In genomic region chr3:53703126-53703505, GRCm38 (mm10) we compare ENCODE assay signal across 12 mouse cellular contexts. TPM values are rescaled to one million over a fixed set of nuclear protein-coding genes. Genes with fewer than 3 reads are reported as not detected.
DNase-seq lines count a peak whose midpoint lies in the region; ATAC-seq and TF ChIP-seq lines count a peak whose summit lies in the region.
"Had no signal": no experiment of that assay in that cellular context is flagged by ENCODE, and none has a peak within 500 bp of the region (broad histone marks: within the 10 kb centered on the region; RNA-seq: fewer than 3 reads in every experiment).

No protein-coding gene starts in this region.

- H3K9ac ChIP-seq in hindbrain, embryonic 14.5 days, result no peak overlapping the region
- no peak overlapping the region for H3K9ac ChIP-seq in hindbrain, embryonic 12.5 days
- H3K9ac ChIP-seq in embryonic facial prominence, embryonic 14.5 days (ENCODE audit: low read depth, low read length), result no peak overlapping the region
- H3K9ac ChIP-seq: heart, embryonic 13.5 days; lung, embryonic 14.5 days had no signal

- H3K9me3 ChIP-seq in hindbrain, embryonic 14.5 days (ENCODE audit: control insufficient read depth, low read length), result no peaks in the 10 kb centered on the region
- no peaks in the 10 kb centered on the region for H3K9me3 ChIP-seq in hindbrain, embryonic 12.5 days (replicated peaks)
- no peaks in the 10 kb centered on the region for H3K9me3 ChIP-seq in embryonic facial prominence, embryonic 14.5 days (ENCODE audit: control insufficient read depth, low read length)
- H3K9me3 ChIP-seq: heart, embryonic 13.5 days had no signal

- ATAC-seq in hindbrain, embryonic 14.5 days (ENCODE audit: low FRiP score), result 0 out of 2 replicates have a peak, but pooled peaks have one; percentile 31
- no peak for ATAC-seq in hindbrain, embryonic 12.5 days (ENCODE audit: low FRiP score)
- no peak for ATAC-seq in embryonic facial prominence, embryonic 14.5 days (ENCODE audit: low read depth)
- ATAC-seq in granulocyte monocyte progenitor cell, adult 5-6 weeks (replicated peaks; ENCODE audit: poor library complexity, severe bottlenecking), result no peak
- ATAC-seq: activated CD4-positive, CD25-positive, alpha-beta regulatory T cell, adult 4 months had no signal

- DNase-seq in hindbrain, embryonic 14.5 days (ENCODE audit: low spot score), result no peak
- DNase-seq in cerebellum, adult 2 months, result peak; percentile 67 to 77
- DNase-seq in embryonic facial prominence, embryonic 14.5 days (ENCODE audit: low spot score), result peak; percentile 38
- peak; percentile 18 to 70 for DNase-seq in kidney, postnatal 25 days
- no peak for DNase-seq in right cerebral cortex, adult 18-20 months
- no peak for DNase-seq in layer of hippocampus, postnatal 10 days (ENCODE audit: low spot score in 2 of 2)
- DNase-seq: thymus, postnatal 25 days had no signal

- no peak overlapping the region for H3K27ac ChIP-seq in hindbrain, embryonic 14.5 days
- H3K27ac ChIP-seq in hindbrain, embryonic 12.5 days, result no peak overlapping the region
- no peak overlapping the region for H3K27ac ChIP-seq in cerebellum, adult 2 months (ENCODE audit: insufficient read depth, low read length)
- H3K27ac ChIP-seq in embryonic facial prominence, embryonic 14.5 days (replicated peaks; ENCODE audit: low read depth, low read length), result no peak overlapping the region
- H3K27ac ChIP-seq: heart, embryonic 13.5 days had no signal

- no peak overlapping the region for H3K4me3 ChIP-seq in hindbrain, embryonic 14.5 days (replicated peaks; ENCODE audit: low read length)
- no peak overlapping the region for H3K4me3 ChIP-seq in hindbrain, embryonic 12.5 days
- no peak overlapping the region for H3K4me3 ChIP-seq in cerebellum, adult 2 months (replicated peaks; ENCODE audit: insufficient read depth, low read depth, low read length)
- no peak overlapping the region for H3K4me3 ChIP-seq in embryonic facial prominence, embryonic 14.5 days (ENCODE audit: low read depth, low read length)
- H3K4me3 ChIP-seq: heart, embryonic 13.5 days had no signal

- H3K27me3 ChIP-seq in hindbrain, embryonic 14.5 days (ENCODE audit: control insufficient read depth, insufficient read depth, low read length), result no peaks in the 10 kb centered on the region
- H3K27me3 ChIP-seq in hindbrain, embryonic 12.5 days, result no peaks in the 10 kb centered on the region
- no peaks in the 10 kb centered on the region for H3K27me3 ChIP-seq in cerebellum, adult 2 months (ENCODE audit: control insufficient read depth, insufficient read depth, low read length)
- no peaks in the 10 kb centered on the region for H3K27me3 ChIP-seq in embryonic facial prominence, embryonic 14.5 days (replicated peaks; ENCODE audit: control insufficient read depth, insufficient read depth, low read length)
- H3K27me3 ChIP-seq: heart, embryonic 13.5 days had no signal

- WGBS in hindbrain, embryonic 14.5 days, result 73% methylated on average over 8 of the region's 8 CpGs
- 65% methylated on average over 8 of the region's 8 CpGs for WGBS in hindbrain, embryonic 12.5 days
- WGBS in cerebellum, adult 2 months, result 15% methylated on average over 8 of the region's 8 CpGs
- WGBS in embryonic facial prominence, embryonic 14.5 days, result 57% methylated on average over 8 of the region's 8 CpGs

- H3K4me2 ChIP-seq in hindbrain, embryonic 14.5 days (replicated peaks), result no peak overlapping the region
- no peak overlapping the region for H3K4me2 ChIP-seq in hindbrain, embryonic 12.5 days (replicated peaks)
- no peak overlapping the region for H3K4me2 ChIP-seq in embryonic facial prominence, embryonic 14.5 days (ENCODE audit: low read depth, low read length)
- H3K4me2 ChIP-seq: heart, embryonic 13.5 days; lung, embryonic 14.5 days had no signal

- no peak for TF ChIP-seq POLR2A in cerebellum, adult 2 months (IDR thresholded peaks at IDR 0.05; ENCODE audit: borderline replicate concordance, insufficient read depth, low read length)

- TF ChIP-seq CTCF in cerebellum, adult 2 months (IDR thresholded peaks at IDR 0.05; ENCODE audit: borderline replicate concordance, insufficient read depth, low read depth, low read length), result no peak

- H3K4me1 ChIP-seq in hindbrain, embryonic 14.5 days (replicated peaks; ENCODE audit: control insufficient read depth, insufficient read depth, low read length), result 0 out of 2 replicates have a peak, but pooled peaks cover 4% of the 10 kb centered on the region
- no peaks in the 10 kb centered on the region; the same call in 1 of the 2 replicates for H3K4me1 ChIP-seq in hindbrain, embryonic 12.5 days
- H3K4me1 ChIP-seq in cerebellum, adult 2 months (ENCODE audit: control insufficient read depth, insufficient read depth, low read length), result peaks cover 9% of the 10 kb centered on the region; the same call in 1 of the 2 replicates
- peaks cover 17% of the 10 kb centered on the region; the same call in 1 of the 2 replicates for H3K4me1 ChIP-seq in embryonic facial prominence, embryonic 14.5 days (ENCODE audit: control insufficient read depth, insufficient read depth, low read length)

- no peaks in the 10 kb centered on the region for H3K36me3 ChIP-seq in hindbrain, embryonic 14.5 days (replicated peaks; ENCODE audit: control insufficient read depth, insufficient read depth)
- no peaks in the 10 kb centered on the region for H3K36me3 ChIP-seq in hindbrain, embryonic 12.5 days
- H3K36me3 ChIP-seq in embryonic facial prominence, embryonic 14.5 days (ENCODE audit: control insufficient read depth, insufficient read depth, low read length), result no peaks in the 10 kb centered on the region
- H3K36me3 ChIP-seq: heart, embryonic 13.5 days had no signal

RNA-seq across cellular contexts. Expression of gene Frem2, which starts 46.0 kb away (rescaled TPM):
- polyA plus RNA-seq in hindbrain, embryonic 14.5 days (2014; fragmentation: Nextera tagmentation; extraction: Ambion mirVana), result 1.9 and 2.7 TPM in 2 replicates
- 3.9 and 4.6 TPM in 2 replicates for polyA plus RNA-seq in hindbrain, embryonic 12.5 days (2016; fragmentation: Nextera tagmentation; extraction: Ambion mirVana)
- 1.00 and 1.3 TPM in 2 replicates for polyA plus RNA-seq in cerebellum, adult 2 months (2012; rRNA removed)
- 9.3 and 10.6 TPM in 2 replicates for polyA plus RNA-seq in embryonic facial prominence, embryonic 14.5 days (2014; fragmentation: Nextera tagmentation; extraction: Ambion mirVana)
- total RNA-seq in granulocyte monocyte progenitor cell, adult 5-6 weeks (2014; fragmentation: Nextera tagmentation), result not detected in 2 replicates
- total RNA-seq in granulocyte monocyte progenitor cell, adult 5-6 weeks (2017), result not detected in 2 replicates
- 1 to 10 TPM; 4.5 to 5.0 TPM for total RNA-seq in layer of hippocampus, postnatal 10 days (2021)
- polyA plus RNA-seq: activated CD4-positive, CD25-positive, alpha-beta regulatory T cell, adult 4 months had no signal

Comparison
In these comparisons a context has a peak if more than half of its experiments do, and no peak if none do; other contexts are left out.
1. DNase-seq: peak in cerebellum, adult 2 months (2 of 2), embryonic facial prominence, embryonic 14.5 days (single experiment) and kidney, postnatal 25 days (2 of 2); none in hindbrain, embryonic 14.5 days (single experiment), right cerebral cortex, adult 18-20 months (single experiment) and layer of hippocampus, postnatal 10 days (0 of 2).